ENCODE assay signal across 7 mouse cellular contexts in the genomic region with DNA sequence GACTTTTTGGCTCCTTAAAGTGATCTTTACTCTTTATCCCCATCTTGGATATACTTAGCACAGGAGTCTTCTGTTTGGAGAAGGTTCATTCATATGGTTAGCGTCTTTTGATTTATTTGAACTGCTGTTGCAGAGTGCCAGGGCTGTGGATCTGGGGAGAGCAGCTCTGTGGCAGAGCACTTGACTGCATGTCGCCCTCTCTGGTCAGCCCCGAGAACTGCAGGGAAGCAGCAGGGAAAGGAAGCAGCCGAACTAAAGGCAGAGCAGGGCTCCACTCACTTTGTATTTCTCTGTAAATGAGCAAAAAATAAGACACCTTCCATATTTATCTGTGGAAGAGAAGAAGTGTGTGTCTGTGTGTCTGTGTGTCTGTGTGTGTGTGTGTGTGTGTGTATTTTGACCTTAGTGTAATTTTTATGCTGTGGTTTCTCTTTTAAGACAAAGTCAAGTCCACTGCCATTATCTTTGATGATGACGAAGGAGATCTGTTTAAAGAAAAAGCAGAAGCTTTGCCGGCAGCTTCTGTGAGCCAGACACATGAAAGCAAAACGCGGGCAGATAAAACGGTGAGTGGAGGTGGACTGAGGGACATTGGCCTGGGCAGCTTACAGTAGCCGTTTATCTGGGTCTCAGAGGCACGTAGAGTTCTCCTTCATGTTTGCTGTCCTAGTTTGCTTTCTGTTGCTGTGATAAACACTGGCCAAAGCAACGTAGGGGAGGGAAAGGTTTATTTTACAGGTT. TPM values are rescaled to one million over a fixed set of nuclear protein-coding genes. Genes with fewer than 3 reads are reported as not detected.
A peak's percentile ranks its signal among the peaks of the same experiment; 100 is the strongest.
DNase-seq lines count a peak whose midpoint lies in the region.

No protein-coding gene starts in this region.

- DNase-seq in ES-CJ7 (ENCODE audit: low read depth, low spot score): peak; percentile 65
- DNase-seq in adrenal gland, adult 18-20 months (ENCODE audit: low spot score in 2 of 2): peak; percentile 65 to 73
- DNase-seq in embryo, embryonic 10.5 days (ENCODE audit: low spot score): peak; percentile 77
- DNase-seq in heart, adult 8-10 months (ENCODE audit: low spot score): peak; percentile 70
- DNase-seq in layer of hippocampus, postnatal 14 days (ENCODE audit: low spot score in 2 of 2): peak; percentile 59 to 77
- DNase-seq in lung, postnatal 25 days (ENCODE audit: low spot score): peak; percentile 75
- peak; percentile 74 for DNase-seq in right cerebral cortex, postnatal 4 days

RNA-seq across cellular contexts. Expression of a gene that starts 21.1 kb away (rescaled TPM):
- total RNA-seq in adrenal gland, adult 18-20 months (2021): 10 to 100 TPM; 47.6 to 48.6 TPM
- total RNA-seq in heart, adult 8-10 months (2022): 10 to 100 TPM; 17.5 to 25.0 (median 22.9) TPM
- 10 to 100 TPM; 90.7 to 91.8 TPM for total RNA-seq in layer of hippocampus, postnatal 14 days (2021)

RNA-seq across cellular contexts. Expression of a gene that starts 35.1 kb away (rescaled TPM):
- under 1 TPM; 0.58 to 0.76 TPM for total RNA-seq in adrenal gland, adult 18-20 months (2021)
- total RNA-seq in heart, adult 8-10 months (2022): 1 to 10 TPM; 2.3 to 5.8 (median 2.9) TPM
- total RNA-seq in layer of hippocampus, postnatal 14 days (2021): 1 to 10 TPM; 7.4 to 8.5 TPM

RNA-seq across cellular contexts. Expression of a gene that starts 35.7 kb away (rescaled TPM):
- 10 to 100 TPM; 23.7 to 30.7 TPM for total RNA-seq in adrenal gland, adult 18-20 months (2021)
- 10 to 100 TPM; 29.7 to 34.6 (median 31.4) TPM for total RNA-seq in heart, adult 8-10 months (2022)
- total RNA-seq in layer of hippocampus, postnatal 14 days (2021): 10 to 100 TPM; 69.8 to 78.5 TPM

Comparison
In these comparisons a context has a peak if more than half of its experiments do, and no peak if none do; other contexts are left out.
1. Peak in every context shown above with its lines: DNase-seq.